Mouse (Mus musculus) frontal cortex, adult (tissue): ENCODE measurements at regions not wholly inside any gene's neighbourhood (a gene's known extent, or its start where the extent isn't known, plus 50 kb on each side); places are given as distances from the start of the nearest gene placed in this dataset.

ENCODE experiments used
- ATAC-seq: cut with Nextera tagmentation; 2 replicates; pipeline ENCODE4 v1.9.2; 2017; ENCODE audit warnings: mild to moderate bottlenecking, moderate library complexity, mixed read lengths; ENCODE audit not compliant: low TSS enrichment

DNA sequence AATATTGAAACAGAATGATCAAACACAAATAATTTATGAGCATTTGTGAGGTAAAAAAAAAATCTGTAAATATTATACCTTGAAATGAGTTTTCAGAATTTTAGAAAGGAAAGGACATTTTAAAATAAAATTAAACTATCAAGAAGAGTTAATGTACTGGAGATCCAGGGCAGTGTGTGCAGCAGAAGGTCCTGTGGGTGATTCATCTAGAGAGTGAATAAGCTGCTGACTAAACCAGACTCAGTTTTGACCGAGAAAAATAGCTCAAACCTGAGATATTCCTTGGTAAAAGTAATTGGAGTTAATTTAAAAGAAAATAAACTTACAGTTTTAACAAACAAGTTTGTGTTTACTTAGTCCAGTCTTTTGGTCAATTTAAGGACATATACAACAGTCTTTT, 1118.6 kb upstream of the Celf2 start:
- no peak for ATAC-seq

DNA sequence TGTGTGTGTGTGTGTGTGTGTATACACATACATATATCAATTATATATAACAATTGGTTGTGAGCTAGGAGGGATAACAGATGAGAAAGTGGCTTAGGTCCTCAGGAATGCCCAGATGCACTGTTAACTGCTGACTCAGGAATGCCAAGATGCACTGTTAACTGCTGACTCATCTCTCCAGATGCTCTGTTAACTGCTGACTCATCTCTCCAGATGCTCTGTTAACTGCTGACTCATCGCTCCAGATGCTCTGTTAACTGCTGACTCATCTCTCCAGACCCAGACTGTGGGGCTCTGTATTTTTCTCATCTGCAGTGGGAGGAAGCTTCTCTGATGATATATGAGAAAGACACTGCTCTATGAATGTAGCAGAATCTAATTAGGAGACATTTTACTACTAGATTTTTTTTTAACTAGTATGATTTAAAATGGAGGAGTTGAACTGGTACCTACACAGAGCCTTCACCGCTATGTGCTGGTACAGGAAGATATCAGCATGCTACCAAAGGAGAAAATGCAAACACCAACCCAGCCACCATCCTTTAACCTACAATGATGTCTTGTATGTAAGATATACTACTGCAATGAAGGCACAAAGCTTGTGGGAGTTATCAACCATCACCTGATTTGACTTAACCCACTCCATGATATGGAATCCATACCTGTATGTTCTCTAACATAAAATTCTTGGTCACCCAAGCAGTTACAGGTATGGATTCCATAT, 1119.3 kb upstream of the Celf2 start:
- peak; percentile 20; the same call in 1 of the 2 replicates for ATAC-seq

DNA sequence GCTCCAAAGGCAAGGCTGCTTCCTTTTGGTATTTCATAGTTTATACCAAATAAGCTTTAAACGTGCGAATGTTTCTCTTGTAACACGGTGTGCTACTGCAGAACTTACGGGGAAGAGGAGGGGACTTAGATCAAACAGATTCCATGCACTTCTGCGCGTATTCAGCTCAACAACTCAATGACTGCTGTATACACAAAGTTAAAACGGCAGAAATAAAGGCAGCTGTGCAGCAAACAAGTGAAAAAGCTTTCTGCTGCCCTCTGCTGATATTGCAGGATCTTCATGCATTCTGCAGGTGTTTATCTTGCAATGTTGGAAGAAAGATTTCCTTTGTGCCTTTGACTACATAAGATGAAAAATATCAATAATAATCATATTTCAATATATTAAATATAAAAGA, 1128.7 kb upstream of the Celf2 start:
- peak; percentile 84 for ATAC-seq

DNA sequence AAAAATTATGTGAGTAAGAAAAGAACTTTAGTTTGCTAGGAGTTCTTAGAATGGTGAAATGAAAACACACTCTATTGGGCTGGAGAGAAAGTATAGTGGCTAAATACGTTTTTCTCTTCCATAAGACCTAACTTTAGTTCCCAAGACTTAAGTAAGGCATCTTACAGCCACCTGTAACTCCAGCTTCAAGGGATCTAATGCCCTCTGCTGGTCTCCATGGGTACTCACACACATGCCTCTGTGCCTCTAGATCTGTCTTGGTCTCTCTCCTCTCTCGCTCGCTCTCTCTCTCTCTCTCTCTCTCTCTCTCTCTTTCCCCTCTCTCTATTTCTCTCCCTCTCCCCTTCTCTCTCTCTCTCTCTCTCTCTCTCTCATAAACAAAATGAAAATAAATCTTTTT, 1129.9 kb upstream of the Celf2 start:
- ATAC-seq = no peak

DNA sequence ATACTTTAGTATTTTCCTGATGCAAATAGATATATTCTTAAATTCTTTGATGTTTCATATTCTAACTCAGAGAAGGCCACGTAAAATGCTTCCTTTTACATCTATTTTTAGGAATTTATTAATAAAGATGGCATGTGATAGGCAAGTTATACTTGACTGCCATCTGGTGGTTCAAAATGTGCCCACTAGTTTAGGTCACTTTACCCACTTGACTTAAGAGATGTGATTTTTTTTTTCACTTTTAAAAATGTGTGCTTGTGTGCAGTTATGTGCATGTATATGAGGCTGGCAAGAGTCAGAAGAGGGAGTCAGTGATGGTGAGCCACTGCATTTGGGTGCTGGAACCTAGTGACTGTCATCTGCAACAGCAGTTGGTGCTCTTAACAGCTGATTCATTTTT, 1136.1 kb upstream of the Celf2 start:
- peak; percentile 59; the same call in 1 of the 2 replicates for ATAC-seq

DNA sequence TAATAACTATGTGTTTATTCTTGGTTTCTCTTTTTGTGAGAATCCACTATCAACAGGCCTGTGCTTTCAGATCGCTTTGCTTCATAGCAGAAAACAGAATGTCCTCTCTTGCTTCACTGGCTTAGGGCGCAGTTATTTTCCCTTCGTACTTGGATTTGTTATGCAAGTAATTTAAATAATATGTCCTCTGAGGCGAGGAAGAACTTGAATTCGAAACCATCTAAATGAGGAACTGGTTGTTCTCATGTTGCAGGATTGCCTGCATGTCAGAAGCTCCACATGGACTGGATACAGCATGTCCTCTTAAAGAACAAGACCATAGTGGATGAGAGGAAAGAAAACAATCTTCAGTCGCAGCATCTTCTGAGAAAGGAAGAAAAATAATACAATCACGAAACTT, 1151.2 kb upstream of the Celf2 start:
- ATAC-seq = no peak

DNA sequence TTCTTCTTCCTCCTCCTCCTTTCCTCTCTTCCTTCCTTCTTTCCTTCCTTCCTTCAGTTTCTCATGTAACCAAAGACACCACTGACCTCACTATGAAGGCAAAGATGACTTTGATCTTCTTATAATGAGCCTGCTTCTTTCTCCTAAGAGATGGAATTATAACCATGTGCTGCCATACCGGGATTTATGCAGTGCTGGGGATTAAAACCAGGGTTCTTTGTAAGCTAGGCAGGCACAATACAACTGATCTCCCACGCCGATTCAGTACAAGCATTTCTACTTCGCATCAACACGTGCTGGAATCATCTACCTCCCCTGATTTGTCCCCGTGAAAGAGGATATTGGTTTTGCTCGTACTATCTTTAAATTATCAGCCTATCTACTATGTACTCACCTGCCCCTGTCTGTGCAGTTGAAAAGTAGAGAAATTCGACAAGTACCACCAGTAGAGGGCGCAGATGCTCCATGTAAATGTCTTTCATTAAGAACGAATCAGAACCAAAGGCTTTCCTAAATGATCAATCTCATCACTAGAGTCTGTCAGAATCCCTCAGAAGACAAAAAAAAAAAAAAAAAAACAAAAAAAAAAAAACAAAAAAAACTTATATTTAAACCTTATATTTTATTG, 1164.5 kb upstream of the Celf2 start:
- ATAC-seq = peak; percentile 89; the same call in 1 of the 2 replicates

DNA sequence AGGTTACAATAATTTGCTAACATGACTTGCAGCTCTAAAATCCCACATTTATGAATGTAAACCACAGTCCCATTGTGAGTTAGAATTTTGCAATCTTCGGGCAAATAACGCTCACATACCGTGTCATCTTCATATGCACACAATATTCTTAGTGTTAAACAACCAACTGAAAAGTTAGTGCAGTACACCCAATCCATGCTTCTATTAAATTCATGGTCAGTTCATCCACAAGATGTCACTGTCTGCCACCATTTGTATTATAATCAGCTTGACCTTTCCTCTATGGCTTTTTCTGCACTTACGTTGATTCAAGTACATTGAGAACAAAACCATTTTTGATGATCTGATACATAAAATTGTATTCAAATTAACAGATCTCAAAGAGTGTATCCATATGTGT, 1166.2 kb upstream of the Celf2 start:
- no peak for ATAC-seq

DNA sequence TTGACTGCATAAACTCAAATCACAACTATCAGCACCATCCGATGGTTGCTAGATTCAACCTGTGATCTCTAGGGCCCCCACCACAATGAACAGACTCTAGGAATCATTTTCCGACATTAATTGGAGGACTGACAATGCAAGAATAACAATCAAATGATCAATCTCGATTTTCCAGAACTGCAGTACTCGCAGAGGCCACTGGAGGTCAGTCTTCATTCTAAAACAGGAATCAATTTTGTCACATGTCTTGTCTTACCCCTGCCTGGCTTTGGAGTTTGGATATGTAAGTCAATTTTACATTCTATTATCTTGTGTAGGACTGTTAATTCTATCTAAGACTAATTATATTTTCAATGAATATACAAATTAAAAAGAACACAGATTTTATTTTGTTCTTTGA, 1167.2 kb upstream of the Celf2 start:
- ATAC-seq = no peak

DNA sequence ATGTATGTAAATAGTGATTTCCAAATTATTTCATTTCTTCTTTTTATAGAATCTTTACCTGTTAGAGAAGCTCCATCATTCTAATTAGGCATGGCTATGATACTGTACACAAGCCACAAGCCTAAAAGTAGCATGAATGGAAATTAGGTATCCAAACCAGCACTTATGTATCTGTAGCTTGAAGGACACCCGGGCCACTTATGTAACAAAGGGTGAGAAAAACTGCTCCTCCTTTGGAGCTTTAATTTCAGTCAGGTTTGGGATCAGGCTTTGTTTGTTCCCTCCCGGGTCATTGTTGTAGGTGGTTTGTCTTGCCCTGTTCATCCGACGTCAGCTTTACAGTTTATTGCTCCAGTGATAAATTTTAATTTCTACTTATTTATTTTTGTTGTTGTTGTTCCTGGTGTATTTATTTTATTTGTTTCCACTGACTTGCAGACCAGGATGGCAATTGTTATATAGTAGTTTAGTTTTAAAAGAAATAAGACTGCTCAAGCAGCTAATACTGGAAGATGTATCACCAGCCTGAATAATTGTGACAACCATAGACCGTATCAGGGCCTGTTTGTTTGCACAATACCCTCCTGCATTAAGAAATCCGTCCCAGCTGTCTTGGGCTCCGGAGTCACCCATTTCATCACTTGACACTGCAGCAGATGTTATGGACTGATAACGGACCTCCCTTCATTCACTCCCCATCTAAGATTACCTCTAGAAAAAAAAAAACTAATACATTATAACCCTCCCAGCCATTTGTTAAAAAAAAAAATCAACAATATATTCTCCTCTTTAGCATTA, 1181.7 kb upstream of the Celf2 start:
- ATAC-seq = no peak

DNA sequence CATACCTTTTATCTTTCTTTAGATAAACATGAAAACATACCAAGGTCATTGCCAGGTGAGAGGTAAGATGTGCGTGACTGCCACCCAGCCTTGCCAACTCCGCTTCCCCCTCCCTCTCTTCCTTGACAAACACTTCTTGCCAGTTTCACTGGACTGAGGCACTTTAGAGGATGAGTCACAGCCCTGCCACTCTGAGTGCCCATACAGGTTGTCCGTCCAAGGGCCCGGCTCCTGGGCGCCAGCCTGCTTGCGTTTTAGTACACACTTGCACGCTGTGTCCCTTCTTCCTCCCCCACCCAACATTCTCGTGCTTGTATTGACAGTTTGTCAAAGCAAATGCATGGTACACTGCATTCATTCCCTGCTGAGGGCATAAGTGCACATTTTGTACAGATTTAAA, 1151.7 kb upstream of the 4930412O13Rik start:
- ATAC-seq = no peak

DNA sequence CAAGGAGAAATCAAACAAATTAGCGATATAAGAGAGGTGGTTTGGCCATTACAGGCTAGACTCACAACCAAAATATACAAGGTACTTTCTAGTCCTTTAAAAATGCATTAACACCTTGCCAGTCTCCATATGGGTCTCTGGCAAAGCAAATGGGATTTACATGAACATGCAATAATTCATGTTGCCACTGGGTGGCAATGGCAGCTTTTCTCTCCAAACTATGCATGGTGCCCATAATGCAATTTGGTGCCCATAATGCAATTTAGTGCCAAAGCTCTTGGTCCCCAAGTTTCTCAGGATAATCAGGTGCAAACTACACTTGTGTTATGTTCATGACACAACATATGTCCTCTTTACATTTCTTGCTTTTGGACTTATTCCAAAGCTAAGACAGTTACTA, 1126.9 kb upstream of the 4930412O13Rik start:
- ATAC-seq = peak; percentile 74

DNA sequence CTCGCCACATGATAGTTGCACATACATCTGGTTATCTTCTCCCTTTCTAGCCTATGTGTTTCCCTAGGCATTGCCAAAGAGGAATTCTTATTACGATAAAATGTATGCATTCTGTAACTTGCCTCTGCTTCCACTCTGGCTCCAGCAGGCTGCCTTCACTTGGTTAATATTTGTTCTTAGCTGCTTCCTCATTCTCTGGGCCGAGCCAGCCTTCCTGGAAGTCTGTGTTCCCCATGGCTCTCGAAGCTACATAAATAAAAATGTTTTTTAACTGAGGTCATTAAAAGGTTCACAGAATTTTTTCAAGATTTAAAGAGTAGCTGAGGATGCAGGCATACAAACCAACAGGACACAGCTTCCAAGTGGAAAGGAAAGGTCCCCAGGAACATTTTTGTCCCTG, 1124.5 kb upstream of the 4930412O13Rik start:
- ATAC-seq = no peak

DNA sequence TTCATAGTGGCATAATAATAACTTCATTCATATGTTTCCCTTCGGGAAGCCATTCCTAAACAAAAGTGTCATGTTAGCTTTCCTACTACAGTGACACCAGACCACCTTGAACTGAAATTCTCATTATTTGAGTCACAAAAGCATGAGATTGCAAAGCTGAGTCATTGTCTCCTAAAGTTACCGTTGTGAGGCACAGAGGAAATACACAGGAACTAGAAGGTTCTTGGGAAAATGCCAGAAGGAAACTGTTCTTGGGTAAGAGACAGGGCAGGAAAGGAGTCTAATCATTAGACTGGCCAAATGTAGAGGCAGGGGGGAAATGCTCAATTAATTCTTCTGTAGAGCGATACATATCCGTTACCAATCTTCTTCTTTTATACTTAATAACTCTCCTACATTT, 1110.4 kb upstream of the 4930412O13Rik start:
- ATAC-seq = no peak

DNA sequence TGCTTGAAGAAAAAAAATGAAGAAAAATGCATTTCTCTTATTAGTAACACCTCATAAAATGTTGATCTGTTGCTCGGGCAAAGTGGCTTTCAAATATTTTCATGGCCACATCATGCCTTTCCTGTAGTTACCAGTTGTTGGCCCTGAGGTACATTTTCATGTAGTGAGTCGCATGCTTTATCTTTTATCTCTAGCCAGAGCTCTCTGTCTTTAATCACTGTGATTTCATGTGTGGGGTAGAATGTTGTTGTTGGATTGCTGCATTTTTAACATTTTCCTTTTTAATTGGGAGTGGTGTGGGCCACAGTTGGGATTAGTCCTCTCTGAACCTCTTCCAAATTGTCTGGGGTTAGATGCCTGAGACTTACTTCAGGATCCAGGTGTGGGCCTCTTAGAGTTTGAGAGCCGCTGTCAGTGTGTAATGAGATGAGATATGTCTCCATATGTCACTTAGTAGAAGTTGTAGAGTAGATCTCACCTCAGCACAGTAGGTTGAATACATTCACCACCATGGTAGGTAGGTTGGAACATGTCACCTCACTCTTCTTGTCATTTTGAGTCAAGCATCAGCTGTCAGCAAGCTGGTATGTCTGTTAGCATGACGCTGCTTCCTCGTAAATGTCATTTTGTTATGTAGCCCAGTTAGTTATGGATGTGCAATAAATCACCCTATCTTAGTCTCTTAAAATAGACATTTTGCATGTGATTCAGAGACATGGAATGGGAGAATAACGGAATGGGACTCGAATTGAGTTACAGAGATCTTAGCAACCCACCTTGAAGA, 1099.7 kb upstream of the 4930412O13Rik start:
- no peak for ATAC-seq

DNA sequence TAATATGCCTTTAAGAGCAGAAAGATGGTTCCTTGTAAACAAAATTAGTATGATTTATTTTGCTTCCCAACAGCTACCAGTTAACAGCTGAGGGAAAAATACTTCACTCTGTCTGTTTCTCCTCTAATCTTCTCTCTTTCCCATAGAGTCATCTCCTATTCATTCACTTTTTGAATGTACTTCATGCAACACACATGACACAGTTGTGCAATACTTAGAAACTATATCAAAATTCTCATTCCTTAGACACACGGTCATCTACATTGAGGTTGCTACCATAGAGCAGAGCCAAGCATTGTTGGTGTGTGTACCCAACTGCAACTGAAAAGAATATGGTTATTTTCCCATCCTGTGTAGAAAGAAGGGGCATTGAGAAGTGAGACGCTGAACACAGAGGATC, 1098.8 kb upstream of the 4930412O13Rik start:
- no peak for ATAC-seq

DNA sequence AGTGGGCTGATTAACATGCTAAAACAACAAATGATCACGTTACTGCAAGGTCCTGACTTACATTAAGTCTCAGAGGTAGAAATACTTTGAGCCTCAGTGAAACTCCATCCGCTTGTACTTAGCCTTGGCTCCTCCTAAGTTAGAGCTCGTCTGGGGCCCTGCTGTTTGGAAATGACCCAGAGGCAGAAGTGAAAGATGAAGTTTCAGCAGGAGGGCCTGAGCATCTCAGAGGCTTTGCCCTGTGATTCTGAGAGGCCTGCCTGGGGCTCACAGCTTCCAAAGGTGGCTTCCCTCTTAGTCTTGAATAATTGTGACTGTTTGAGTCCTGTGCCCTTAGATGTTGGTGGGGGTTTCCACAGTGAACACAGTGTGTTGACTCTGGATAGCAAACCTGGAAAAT, 1079.0 kb upstream of the 4930412O13Rik start:
- no peak for ATAC-seq

DNA sequence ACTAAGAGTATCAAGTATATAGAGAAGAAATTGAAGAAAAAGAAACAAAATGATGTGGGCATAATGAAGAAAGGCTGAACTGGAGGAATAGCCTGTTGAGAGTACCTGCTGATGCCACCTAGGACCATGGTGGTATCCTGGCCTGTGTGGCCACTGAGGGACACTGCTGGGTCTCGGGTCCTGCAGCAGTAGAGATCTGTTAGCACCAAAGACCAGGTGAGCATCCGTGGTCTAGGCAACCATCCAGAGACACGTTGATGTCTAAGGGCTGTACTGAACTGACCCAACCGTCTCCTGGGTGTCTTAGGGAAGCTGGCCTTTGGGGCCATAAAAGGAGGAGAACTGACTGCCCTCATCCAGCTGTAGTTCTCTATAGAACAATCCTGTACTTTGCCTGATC, 1071.4 kb upstream of the 4930412O13Rik start:
- ATAC-seq = no peak

DNA sequence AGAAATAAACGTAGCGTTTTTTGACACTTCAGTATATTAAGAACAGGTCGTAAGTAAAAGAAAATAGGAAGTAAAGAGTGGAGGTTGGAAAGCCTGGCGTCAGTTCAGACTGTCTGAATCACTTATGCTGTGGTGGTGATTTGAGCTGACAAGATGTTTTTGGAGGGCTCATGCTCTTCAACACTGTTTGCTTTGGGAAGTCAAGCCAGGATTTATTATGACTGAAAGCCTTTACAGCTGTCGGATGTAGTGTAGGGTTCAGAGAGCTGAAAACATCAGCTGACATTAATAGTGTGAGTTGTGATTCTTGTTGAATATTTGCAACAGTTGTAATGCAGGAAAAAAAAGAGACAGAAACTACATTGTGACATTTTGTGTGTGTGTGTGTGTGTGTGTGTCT, 1062.9 kb upstream of the 4930412O13Rik start:
- ATAC-seq = no peak

DNA sequence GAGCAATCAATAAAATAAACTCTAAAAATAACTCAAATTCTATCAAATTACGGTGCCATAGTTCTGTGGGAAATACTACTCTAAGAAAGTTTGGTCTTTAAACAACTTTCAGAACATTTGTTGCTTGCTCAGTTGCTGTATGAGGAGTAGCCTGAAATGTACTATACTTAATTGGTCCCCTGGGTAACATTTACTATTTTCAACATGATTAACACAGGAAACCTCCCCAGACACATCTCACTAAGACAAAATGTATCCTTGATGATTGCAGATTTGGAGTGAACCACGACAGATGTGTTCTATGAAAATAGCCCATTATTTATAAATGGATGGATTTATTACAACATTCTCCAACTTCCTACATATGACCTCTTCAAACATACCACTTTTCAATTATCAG, 1055.6 kb upstream of the 4930412O13Rik start:
- no peak for ATAC-seq
